Mouse (Mus musculus) thymus, adult 2 months (tissue): Measurements from ENCODE around the gene Syt17.

Experiments used
- CTCF ChIP-seq: fragments of 200-500 bp; IDR thresholded peaks from 2 replicates; pipeline ENCODE4 v1.5.1; 2012; ENCODE audit warnings: mild to moderate bottlenecking, control low read depth, low read length, moderate library complexity, borderline replicate concordance; ENCODE audit not compliant: control insufficient read depth, poor library complexity, insufficient read depth; ENCODE audit errors: extremely low read depth
- POLR2A ChIP-seq: fragments of 200-500 bp; IDR thresholded peaks from 2 replicates; pipeline ENCODE4 v1.6.1; 2012; ENCODE audit warnings: mild to moderate bottlenecking, low read length, control low read depth, moderate library complexity; ENCODE audit not compliant: control insufficient read depth, poor library complexity, insufficient read depth; ENCODE audit errors: extremely low read depth

DNA sequence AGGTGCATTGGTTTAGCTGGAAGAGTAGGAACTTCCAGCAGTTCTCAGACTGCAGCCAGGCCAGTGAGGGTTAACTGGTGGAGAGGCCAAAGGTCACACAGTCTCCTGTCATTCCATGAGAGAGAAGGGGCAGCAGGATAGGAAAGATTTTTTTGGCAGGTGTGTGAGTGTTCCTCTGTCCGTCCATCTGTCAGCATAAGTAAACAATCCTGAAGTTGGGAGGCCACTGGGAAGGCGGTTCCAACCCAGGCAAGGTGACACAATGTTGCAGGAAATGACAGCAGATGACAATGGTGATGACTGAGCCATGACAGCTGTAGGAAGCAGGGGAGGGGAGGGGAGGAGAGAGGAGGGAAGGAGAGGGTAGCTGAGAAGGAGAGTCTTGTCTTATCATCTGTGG lies 4.9 kb upstream of the Syt17 start:
- TF ChIP-seq POLR2A = no peak
- TF ChIP-seq CTCF = no peak
